Mouse (Mus musculus) midbrain, postnatal 0 days (tissue): ENCODE data around the gene Zbtb16. TPM values are rescaled to one million over a fixed set of nuclear protein-coding genes. Genes with fewer than 3 reads are reported as not detected.
A peak's percentile ranks its signal among the peaks of the same experiment; 100 is the strongest.

Source experiments
- ATAC-seq: fragments of 200-750 bp; cut with Nextera tagmentation; 2 replicates; pipeline ENCODE4 v1.8.0; 2017; ENCODE audit warnings: moderate number of reproducible peaks, mild to moderate bottlenecking, moderate TSS enrichment, moderate library complexity; ENCODE audit not compliant: low FRiP score
- DNase-seq: peaks from one replicate; pipeline ENCODE4 v3.0.0-alpha.2; 2015; ENCODE audit warnings: low spot score
- H3K27ac ChIP-seq: fragments of 300-500 bp; sonication (generic); 2 replicates; pipeline ENCODE4 v1.5.1; 2014; ENCODE audit warnings: low read depth, mild to moderate bottlenecking, low read length, mixed read lengths
- H3K27me3 ChIP-seq: fragments of 300-500 bp; sonication (generic); 2 replicates; pipeline ENCODE4 v1.6.1; 2014; ENCODE audit warnings: low read length, control low read depth, mixed read lengths; ENCODE audit not compliant: insufficient read depth
- H3K36me3 ChIP-seq: fragments of 300-500 bp; sonication (generic); 2 replicates; pipeline ENCODE4 v1.6.1; 2014; ENCODE audit warnings: low read length, control low read depth, mixed read lengths; ENCODE audit not compliant: insufficient read depth
- H3K4me1 ChIP-seq: fragments of 300-500 bp; sonication (generic); 2 replicates; pipeline ENCODE4 v1.6.1; 2014; ENCODE audit warnings: mild to moderate bottlenecking, control low read depth, antibody characterized with exemption, low read length, mixed read lengths; ENCODE audit not compliant: insufficient read depth
- H3K4me2 ChIP-seq: fragments of 300-500 bp; sonication (generic); 2 replicates; pipeline ENCODE4 v1.6.1; 2014; ENCODE audit warnings: low read depth, mild to moderate bottlenecking, low read length, mixed read lengths; ENCODE audit not compliant: poor library complexity, severe bottlenecking
- H3K4me3 ChIP-seq: fragments of 300-500 bp; sonication (generic); 2 replicates; pipeline ENCODE4 v1.5.1; 2014; ENCODE audit warnings: low read depth, mild to moderate bottlenecking, low read length, moderate library complexity
- H3K9ac ChIP-seq: fragments of 300-500 bp; sonication (generic); replicated peaks from 2 replicates; pipeline ENCODE4 v1.6.1; 2014; ENCODE audit warnings: mild to moderate bottlenecking, low read length, moderate library complexity, mixed read lengths; ENCODE audit not compliant: poor library complexity, severe bottlenecking
- H3K9me3 ChIP-seq: fragments of 300-500 bp; sonication (generic); 2 replicates; pipeline ENCODE4 v1.6.1; 2016; ENCODE audit warnings: low read length, control low read depth
- CTCF ChIP-seq: IDR thresholded peaks from 2 replicates; pipeline ENCODE4 v1.5.1; 2016; ENCODE audit warnings: antibody characterized with exemption, mild to moderate bottlenecking
- WGBS: fragments of 180-500 bp; shearing (Covaris S2); extraction: QIAGEN DNeasy Blood & Tissue Kit; methylation state at CpG from one replicate; pipeline ENCODE4 v1.1.7; 2014; 5-methylcytosine and 5-hydroxymethylcytosine counted together
- polyA plus RNA-seq: library from polyadenylated mRNA; unstranded; fragments of >200 nt; fragmentation: Nextera tagmentation; extraction: Ambion mirVana; gene quantifications from 2 replicates; pipeline ENCODE4 v1.2.1, GENCODE M21; 2015
- total RNA-seq: library from RNA; depleted of rRNA; stranded (reverse); fragments of >200 nt; gene quantifications from 2 replicates; pipeline ENCODE4 v1.2.3, GENCODE M21; 2014

Zbtb16 gene
- total and polyA plus RNA-seq, 2 experiments from 2014 or later, result 6.1 to 8.3 TPM

GRCm38 (mm10) chr9:48737210-48737850 is 98.7 kb downstream of the Zbtb16 start:
- Histone ChIP-seq H3K9me3 (no peaks in the 10 kb centered on the region), H3K9ac (no peak overlapping the region), H3K4me1 (peaks cover 24% of the 10 kb centered on the region), H3K4me2 (peak overlapping the region; percentile 36), H3K4me3 (no peak overlapping the region), H3K27me3 (no peaks in the 10 kb centered on the region), H3K36me3 (no peaks in the 10 kb centered on the region), H3K27ac (peak overlapping the region; percentile 67)
- no peak for TF ChIP-seq CTCF
- 32% methylated on average over 13 of the region's 13 CpGs for WGBS
- ATAC-seq (no peak), DNase-seq (peak; percentile 86)

GRCm38 (mm10) chr9:48736361-48737209 is 99.4 kb downstream of the Zbtb16 start:
- DNase-seq (peak; percentile 73), ATAC-seq (peak; percentile 57)
- Histone ChIP-seq H3K36me3 (no peaks in the 10 kb centered on the region), H3K4me2 (peak overlapping the region; percentile 36; the same call in 1 of the 2 replicates), H3K9me3 (no peaks in the 10 kb centered on the region), H3K27me3 (no peaks in the 10 kb centered on the region), H3K9ac (0 out of 2 replicates have a peak overlapping the region, but pooled peaks have one; percentile 19), H3K4me1 (peaks cover 27% of the 10 kb centered on the region), H3K4me3 (no peak overlapping the region), H3K27ac (peak overlapping the region; percentile 67)
- 21% methylated on average over 10 of the region's 10 CpGs for WGBS
- TF ChIP-seq CTCF, result no peak

DNA sequence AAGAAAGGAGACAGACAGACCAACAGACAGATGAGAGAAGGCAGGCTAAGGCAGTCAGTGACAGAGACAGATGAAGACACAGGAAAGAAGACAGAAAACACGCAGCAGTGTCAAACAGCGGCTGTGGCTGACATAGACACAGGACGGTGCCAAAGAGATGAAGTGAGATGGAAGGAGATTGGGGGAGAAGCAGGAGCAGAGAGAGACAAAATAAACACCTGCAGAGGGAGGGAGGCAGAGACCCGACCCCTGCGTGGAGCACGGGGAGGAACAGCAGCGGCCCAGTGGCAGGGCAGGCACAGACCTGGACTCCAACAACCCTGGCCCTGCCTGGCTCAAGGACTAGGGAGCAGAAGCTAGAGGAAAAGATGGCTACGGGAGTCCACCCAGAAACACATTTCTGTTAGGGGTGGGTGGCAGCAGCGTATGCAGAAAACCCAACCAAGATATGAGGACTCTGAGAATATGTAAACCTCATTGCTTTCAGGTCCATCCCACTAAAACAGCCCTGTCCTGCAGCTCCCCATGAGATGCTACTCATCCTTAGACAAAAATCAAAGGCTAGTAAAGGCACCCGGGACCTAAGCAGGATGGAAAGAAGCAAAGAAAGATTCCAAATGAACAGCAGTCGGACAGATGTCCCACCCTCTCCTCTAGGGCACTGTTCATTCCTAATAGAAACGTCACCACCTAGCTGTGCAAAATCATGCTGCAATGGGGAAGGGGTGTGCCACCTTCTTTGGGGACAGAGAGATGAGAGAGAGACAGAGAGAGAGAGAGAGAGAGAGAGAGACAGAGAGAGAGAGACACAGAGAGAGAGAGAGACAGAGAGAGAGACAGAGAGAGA is 100.3 kb downstream of the Zbtb16 start:
- Histone ChIP-seq H3K27ac (peak overlapping the region; percentile 67), H3K9me3 (no peaks in the 10 kb centered on the region), H3K9ac (no peak overlapping the region; the same call in 1 of the 2 replicates), H3K4me2 (peak overlapping the region; percentile 20; the same call in 1 of the 2 replicates), H3K27me3 (no peaks in the 10 kb centered on the region), H3K4me1 (peaks cover 24% of the 10 kb centered on the region), H3K36me3 (no peaks in the 10 kb centered on the region), H3K4me3 (no peak overlapping the region)
- peak; percentile 52 for TF ChIP-seq CTCF
- DNase-seq (no peak), ATAC-seq (no peak)
- WGBS, result 49% methylated on average over 12 of the region's 12 CpGs

- Histone ChIP-seq H3K4me3 (no peak overlapping the region), H3K9me3 (no peaks in the 10 kb centered on the region), H3K9ac (no peak overlapping the region), H3K36me3 (no peaks in the 10 kb centered on the region), H3K4me1 (peaks cover 29% of the 10 kb centered on the region), H3K4me2 (no peak overlapping the region), H3K27me3 (no peaks in the 10 kb centered on the region), H3K27ac (peak overlapping the region; percentile 67; the same call in 1 of the 2 replicates)
- ATAC-seq (no peak), DNase-seq (no peak)
- no peak for TF ChIP-seq CTCF
- WGBS, result 86% methylated on average over 12 of the region's 12 CpGs
These were observed 101.1 kb downstream of the Zbtb16 start for GRCm38 (mm10) chr9:48734725-48735465.

- ATAC-seq, result no peak
- 31% methylated on average over 13 of the region's 13 CpGs for WGBS
- Histone ChIP-seq H3K27ac (0 out of 2 replicates have a peak overlapping the region, but pooled peaks have one; percentile 26), H3K4me2 (no peak overlapping the region), H3K4me3 (no peak overlapping the region), H3K9me3 (no peaks in the 10 kb centered on the region), H3K36me3 (no peaks in the 10 kb centered on the region), H3K27me3 (no peaks in the 10 kb centered on the region), H3K4me1 (peaks cover 38% of the 10 kb centered on the region), H3K9ac (no peak overlapping the region)
- TF ChIP-seq CTCF, result no peak
- peak; percentile 85 for DNase-seq
These were observed 102.0 kb downstream of the Zbtb16 start for GRCm38 (mm10) chr9:48733817-48734544.
